Mouse (Mus musculus): ENCODE measurements around the gene Oscp1. TPM values are rescaled to one million over a fixed set of nuclear protein-coding genes. Genes with fewer than 3 reads are reported as not detected.

The Oscp1 gene
- total RNA-seq, 2 experiments from 2014 or later: 42.1 to 48.0 TPM

Other genes starting within 250 kb of the Oscp1 start
- 1 to 10 TPM; 4.4 to 4.5 TPM for gene Csf3r, start 34.0 kb upstream of the Oscp1 start, total RNA-seq (2021)
- gene Mrps15, start 11.6 kb upstream of the Oscp1 start, total RNA-seq (2021): 10 to 100 TPM; 44.1 to 44.9 TPM
- 10 to 100 TPM; 16.5 to 18.1 TPM for gene Lsm10, start 38.1 kb downstream of the Oscp1 start, total RNA-seq (2021)
- gene Stk40, start 45.4 kb downstream of the Oscp1 start, total RNA-seq (2021): 10 to 100 TPM; 28.5 to 29.0 TPM
- gene Eva1b, start 89.2 kb downstream of the Oscp1 start, total RNA-seq (2021): 1 to 10 TPM; 1.6 to 2.1 TPM
- gene Sh3d21, start 104.9 kb downstream of the Oscp1 start, total RNA-seq (2021): under 1 TPM; 0.80 to 0.86 TPM
- 100 to 1,000 TPM; 148 to 151 TPM for gene Thrap3, start 144.2 kb downstream of the Oscp1 start, total RNA-seq (2021)
- 100 to 1,000 TPM; 245 to 249 TPM for gene Map7d1, start 197.8 kb downstream of the Oscp1 start, total RNA-seq (2021)
- gene Trappc3, start 203.8 kb downstream of the Oscp1 start, total RNA-seq (2021): 10 to 100 TPM; 77.9 to 83.3 TPM
- 1 to 10 TPM in 1 of 2 experiments, under 1 TPM in 1; 0.60 to 1.3 TPM for gene Col8a2, start 228.2 kb downstream of the Oscp1 start, total RNA-seq (2021)